Mouse (Mus musculus) CH12F3 (cell line): ENCODE data around the gene Soga1.

Experiments
- in situ Hi-C: fragments of 300-500 bp; cut with MboI; formaldehyde crosslinking; loops from 2 replicates; pipeline ENCODE4 v1.14.3; 2020; ENCODE audit warnings: low sequenced_read_pairs

Gene Soga1

GRCm38 (mm10) chr2:157041421-157041820 lies 37.6 kb downstream of the Soga1 start:
- in situ Hi-C loops, result no loop called here

GRCm38 (mm10) chr2:157040649-157041046 lies 38.4 kb downstream of the Soga1 start:
- in situ Hi-C loops, result no loop called here

- in situ Hi-C loops, result no loop called here
Measured at GRCm38 (mm10) chr2:157039900-157040648, 39.0 kb downstream of the Soga1 start.

GRCm38 (mm10) chr2:157037303-157037702 lies 41.8 kb downstream of the Soga1 start:
- in situ Hi-C loops, result no loop called here

- in situ Hi-C loops, result no loop called here
Measured at GRCm38 (mm10) chr2:157036400-157036799, 42.7 kb downstream of the Soga1 start.

GRCm38 (mm10) chr2:157035371-157035770 lies 43.7 kb downstream of the Soga1 start:
- in situ Hi-C loops, result no loop called here

GRCm38 (mm10) chr2:157030804-157031203 lies 48.2 kb downstream of the Soga1 start:
- in situ Hi-C loops, result no loop called here

- in situ Hi-C loops, result no loop called here
Measured at GRCm38 (mm10) chr2:157028261-157028660, 50.8 kb downstream of the Soga1 start.

GRCm38 (mm10) chr2:157027106-157028008 lies 51.7 kb downstream of the Soga1 start:
- in situ Hi-C loops, result no loop called here

GRCm38 (mm10) chr2:157021156-157021555 lies 57.9 kb downstream of the Soga1 start:
- in situ Hi-C loops, result no loop called here

GRCm38 (mm10) chr2:157019228-157019627 lies 59.8 kb downstream of the Soga1 start:
- in situ Hi-C loops, result no loop called here

- in situ Hi-C loops, result no loop called here
Measured at GRCm38 (mm10) chr2:157016529-157017270, 62.4 kb downstream of the Soga1 start.

- in situ Hi-C loops, result no loop called here
Measured at GRCm38 (mm10) chr2:157012341-157012740, 66.7 kb downstream of the Soga1 start.

GRCm38 (mm10) chr2:157010634-157011310 lies 68.3 kb downstream of the Soga1 start:
- in situ Hi-C loops, result no loop called here

GRCm38 (mm10) chr2:157010121-157010520 lies 68.9 kb downstream of the Soga1 start:
- in situ Hi-C loops, result no loop called here

- in situ Hi-C loops, result no loop called here
Measured at GRCm38 (mm10) chr2:157008509-157008908, 70.5 kb downstream of the Soga1 start.

- in situ Hi-C loops, result no loop called here
Measured at GRCm38 (mm10) chr2:157007234-157007596, 71.8 kb downstream of the Soga1 start.

- in situ Hi-C loops, result no loop called here
Measured at GRCm38 (mm10) chr2:157006511-157007233, 72.4 kb downstream of the Soga1 start, which contains the start of gene Dsn1. Gene Dsn1, minus strand, starts transcription at chr2:157007154.

- in situ Hi-C loops, result no loop called here
Measured at GRCm38 (mm10) chr2:157002321-157002720, 76.7 kb downstream of the Soga1 start.

GRCm38 (mm10) chr2:156998263-156998662 lies 80.8 kb downstream of the Soga1 start:
- in situ Hi-C loops, result loop anchor here (5.0 kb wide), 1 partner anchor 121 kb away; no protein-coding TSS in a partner anchor
